Mouse (Mus musculus) intestine, embryonic 15.5 days (tissue): ENCODE measurements at regions not wholly inside any gene's neighbourhood (a gene's known extent, or its start where the extent isn't known, plus 50 kb on each side); places are given as distances from the start of the nearest gene placed in this dataset.

Source experiments
- ATAC-seq: fragments of 200-750 bp; cut with Nextera tagmentation; 2 replicates; pipeline ENCODE4 v1.8.0; 2017; ENCODE audit warnings: moderate TSS enrichment, moderate library complexity
- H3K27ac ChIP-seq: fragments of 300-500 bp; sonication (generic); 2 replicates; pipeline ENCODE4 v1.5.1; 2015; ENCODE audit warnings: mild to moderate bottlenecking, inconsistent platforms
- H3K27me3 ChIP-seq: fragments of 300-500 bp; sonication (generic); replicated peaks from 2 replicates; pipeline ENCODE4 v1.6.1; 2015; ENCODE audit warnings: inconsistent platforms
- H3K36me3 ChIP-seq: fragments of 300-500 bp; sonication (generic); 2 replicates; pipeline ENCODE4 v1.6.1; 2015; ENCODE audit warnings: inconsistent platforms
- H3K4me1 ChIP-seq: fragments of 300-500 bp; sonication (generic); replicated peaks from 2 replicates; pipeline ENCODE4 v1.6.1; 2015; ENCODE audit warnings: inconsistent platforms
- H3K4me2 ChIP-seq: fragments of 300-500 bp; sonication (generic); replicated peaks from 2 replicates; pipeline ENCODE4 v1.6.1; 2015; ENCODE audit warnings: mild to moderate bottlenecking, inconsistent platforms
- H3K4me3 ChIP-seq: fragments of 300-500 bp; sonication (generic); replicated peaks from 2 replicates; pipeline ENCODE4 v1.5.1; 2015; ENCODE audit warnings: inconsistent platforms
- H3K9ac ChIP-seq: fragments of 300-500 bp; sonication (generic); 2 replicates; pipeline ENCODE4 v1.6.1; 2015; ENCODE audit warnings: inconsistent platforms
- H3K9me3 ChIP-seq: fragments of 300-500 bp; sonication (generic); 2 replicates; pipeline ENCODE4 v1.6.1; 2016; ENCODE audit warnings: inconsistent platforms
- WGBS: fragments of 180-500 bp; shearing (Covaris S2); methylation state at CpG from one replicate; pipeline ENCODE4 v1.1.7; 2015; 5-methylcytosine and 5-hydroxymethylcytosine counted together

- Histone ChIP-seq H3K9ac (no peak overlapping the region), H3K4me1 (peaks cover 12% of the 10 kb centered on the region), H3K36me3 (no peaks in the 10 kb centered on the region), H3K9me3 (no peaks in the 10 kb centered on the region), H3K27ac (no peak overlapping the region), H3K4me3 (no peak overlapping the region), H3K4me2 (no peak overlapping the region), H3K27me3 (no peaks in the 10 kb centered on the region)
- whole genome bisulfite sequencing, result 97% methylated on average over 4 of the region's 4 CpGs
- no peak for ATAC-seq
These were observed 134.9 kb downstream of the Foxo1 start for GRCm38 (mm10) chr3:52403032-52403431.
